Mouse (Mus musculus) adrenal gland, postnatal 14 days (tissue): ENCODE measurements around the gene Fblim1. TPM values are rescaled to one million over a fixed set of nuclear protein-coding genes. Genes with fewer than 3 reads are reported as not detected.

Source experiments
- DNase-seq: peaks from one replicate; pipeline ENCODE4 v3.0.0; 2021; ENCODE audit warnings: mixed read lengths
- total RNA-seq: library from RNA; stranded (reverse); gene quantifications from 2 replicates; pipeline ENCODE4 v1.2.3, GENCODE M21; 2021

The Fblim1 gene
- total RNA-seq, 1 experiment from 2014 or later: 13.2 TPM

GRCm38 (mm10) chr4:141539213-141539767, 66.6 kb downstream of the Fblim1 start:
- no peak for DNase-seq

- DNase-seq: peak; percentile 97
These were observed 67.3 kb downstream of the Fblim1 start, which contains the start of gene Spen for GRCm38 (mm10) chr4:141538408-141539212. Gene Spen, minus strand, starts transcription at chr4:141538597.

DNA sequence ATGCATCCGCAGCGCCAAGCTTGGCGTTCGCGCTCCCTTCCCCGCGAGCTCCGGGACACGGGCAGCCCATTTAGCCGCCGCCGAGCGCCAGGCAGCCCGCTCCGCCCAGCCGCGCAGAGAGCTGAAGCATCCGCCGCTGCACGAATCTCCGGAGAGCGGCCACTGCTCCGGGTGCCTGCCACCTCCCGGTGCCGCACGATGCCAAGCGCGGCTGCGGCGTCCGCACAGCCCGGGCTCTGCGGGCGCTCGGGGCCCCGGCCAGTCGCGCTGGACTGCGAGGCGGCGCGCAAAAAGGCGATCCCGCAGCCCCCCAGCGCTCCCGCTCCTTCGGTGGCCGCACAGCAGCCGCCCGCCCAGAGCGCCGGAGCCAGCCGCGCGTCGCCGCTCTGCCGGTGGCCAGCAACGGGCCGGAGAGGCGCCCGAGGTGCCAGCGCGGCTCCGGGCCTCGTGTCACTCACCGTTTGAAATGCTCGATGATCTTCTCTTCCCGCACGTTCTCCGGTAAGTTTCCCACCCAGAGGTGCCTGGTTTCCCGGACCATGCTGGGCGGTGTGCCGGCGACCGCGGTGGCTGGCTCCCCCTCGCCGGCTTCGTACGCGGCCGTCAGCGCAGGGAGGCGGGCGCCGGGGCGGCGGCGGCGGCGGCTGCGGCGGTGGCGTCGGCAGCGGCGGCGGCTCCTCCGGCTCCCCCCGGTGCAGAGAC, 68.0 kb downstream of the Fblim1 start:
- peak; percentile 70 for DNase-seq

DNA sequence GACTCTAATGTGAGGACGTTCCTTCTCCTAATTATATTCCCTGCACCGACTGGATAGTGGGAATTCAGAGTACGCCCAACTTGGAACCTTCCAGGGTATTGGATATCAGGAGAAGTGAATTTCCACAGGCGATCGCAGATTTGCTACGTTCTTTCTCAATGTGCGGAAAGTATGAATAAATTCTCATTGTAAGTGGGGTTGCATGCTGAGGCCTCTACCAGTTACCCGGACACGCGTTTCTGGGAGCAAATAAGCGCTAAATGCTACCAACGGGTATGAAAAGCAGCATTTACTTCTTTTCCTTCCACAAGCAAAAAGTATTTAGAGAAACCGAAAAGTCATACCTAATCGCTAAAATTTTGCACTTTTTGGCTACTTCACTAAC, 68.7 kb downstream of the Fblim1 start:
- DNase-seq: no peak

DNA sequence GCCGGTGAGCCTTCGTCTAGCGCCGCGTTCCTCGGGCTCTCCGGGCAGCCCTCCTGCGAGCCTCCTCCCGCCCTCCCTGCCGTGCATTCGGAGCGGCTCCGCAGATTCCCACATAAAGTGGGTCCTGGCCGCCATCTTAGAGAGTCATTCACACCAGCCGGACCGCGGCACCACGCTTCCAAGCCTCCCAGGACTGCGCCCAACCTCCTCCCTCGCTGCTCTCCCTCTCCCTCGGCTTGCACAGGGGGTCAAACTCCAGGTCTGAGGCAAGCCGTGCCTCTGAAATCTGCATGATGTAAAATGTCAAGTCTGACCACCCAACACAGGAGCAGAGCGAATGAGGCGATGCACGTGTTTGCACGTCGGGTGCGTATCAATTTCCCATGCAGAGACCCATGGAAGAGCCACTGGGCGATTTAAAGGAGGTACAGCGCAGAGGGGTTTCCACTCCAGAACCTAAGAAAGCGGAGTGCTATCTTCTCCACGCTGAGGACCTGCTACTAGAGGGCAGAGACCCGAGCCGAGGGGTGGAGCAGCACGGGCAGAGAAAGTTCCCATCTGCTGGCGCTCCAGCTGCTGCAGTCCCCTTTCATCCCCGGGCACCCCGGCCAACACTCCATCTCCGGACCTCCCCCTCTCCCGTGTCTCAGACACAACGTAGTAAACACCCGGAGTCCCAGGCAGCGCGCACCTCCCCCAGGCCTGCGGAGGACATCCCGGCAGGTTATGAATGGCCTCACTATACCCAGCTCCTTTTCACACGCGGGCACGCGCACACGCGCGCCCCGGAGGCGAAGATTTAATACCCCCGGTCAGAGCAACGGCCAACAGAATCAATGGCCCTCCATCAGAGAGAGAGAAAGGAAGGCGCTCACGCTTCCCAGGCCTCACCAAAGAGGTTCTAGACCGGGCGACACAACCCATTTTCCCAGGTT, 69.3 kb downstream of the Fblim1 start:
- DNase-seq: peak; percentile 86

DNA sequence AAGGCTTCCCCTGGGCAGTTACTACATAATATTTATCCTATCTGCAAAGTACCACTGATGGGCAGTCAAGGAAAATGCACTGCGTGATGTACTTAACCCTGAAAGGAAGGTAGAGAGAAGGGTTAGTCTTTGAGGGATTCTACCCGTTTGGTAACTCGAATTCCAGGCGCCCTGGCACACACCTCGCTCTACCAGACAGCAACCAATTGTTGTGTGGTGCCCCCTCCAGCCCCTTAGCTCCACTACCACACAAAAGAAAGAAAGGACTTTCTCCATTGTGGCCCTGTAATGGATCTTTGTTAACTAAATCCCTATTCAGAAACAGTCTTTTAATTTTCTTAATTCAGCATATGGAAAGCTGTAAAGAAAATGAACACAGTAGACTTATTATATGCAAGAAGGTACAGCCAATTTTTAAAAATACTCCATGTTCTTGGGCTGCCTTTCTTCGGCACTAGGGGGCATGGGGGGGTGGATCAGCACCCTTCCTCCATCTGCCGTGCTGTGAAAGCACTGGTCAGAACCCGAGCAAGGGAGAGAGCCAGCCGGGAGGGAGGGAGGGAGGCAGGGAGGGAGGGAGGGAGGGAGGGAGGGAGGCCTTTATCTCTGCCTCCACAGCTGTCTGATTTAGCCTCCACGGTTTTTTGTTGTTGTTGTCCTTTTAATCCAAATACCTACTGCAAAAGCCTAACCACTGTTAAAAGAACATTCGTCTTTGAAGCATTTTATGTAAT, 70.8 kb downstream of the Fblim1 start:
- peak; percentile 75 for DNase-seq

DNA sequence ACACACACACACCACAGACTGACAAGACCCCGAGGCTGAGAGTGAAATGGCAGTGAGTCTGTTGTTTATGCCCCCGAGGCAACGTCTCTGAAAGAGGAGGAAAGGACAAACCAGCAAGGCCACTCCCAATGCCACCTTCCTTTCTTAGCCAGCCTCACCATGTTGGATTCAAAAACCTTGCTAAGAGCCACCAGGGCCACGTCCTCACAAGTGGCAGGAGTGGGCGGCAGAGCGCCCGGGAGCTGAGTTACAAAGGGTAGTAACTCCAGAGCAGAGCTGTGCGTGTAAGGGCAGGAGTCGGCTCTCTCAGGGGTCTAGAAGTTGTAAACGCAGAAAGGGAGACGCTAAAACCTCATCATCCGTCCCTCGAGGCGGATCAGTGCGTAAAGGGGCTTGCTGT, 74.9 kb downstream of the Fblim1 start:
- peak; percentile 52 for DNase-seq

- peak; percentile 40 for DNase-seq
These were observed 77.0 kb downstream of the Fblim1 start for GRCm38 (mm10) chr4:141528938-141529337.

- DNase-seq: no peak
These were observed 78.8 kb downstream of the Fblim1 start for GRCm38 (mm10) chr4:141526936-141527650.

Other genes with a start within 250 kb of the Fblim1 start
- 11.0 and 16.9 TPM in 2 replicates for gene Fam131c, start 237.9 kb downstream of the Fblim1 start, total RNA-seq
- gene Clcnka, start 207.4 kb downstream of the Fblim1 start, total RNA-seq: not detected in 2 replicates
- not detected in 2 replicates for gene Clcnkb, start 190.1 kb downstream of the Fblim1 start, total RNA-seq
- gene Hspb7, start 185.3 kb downstream of the Fblim1 start, total RNA-seq: 0.19 and 1.5 TPM in 2 replicates
- gene Srarp, start 170.0 kb downstream of the Fblim1 start, total RNA-seq: not detected in 2 replicates
- 17.0 and 19.4 TPM in 2 replicates for gene Zbtb17, start 161.4 kb downstream of the Fblim1 start, total RNA-seq
- 50.2 and 60.0 TPM in 2 replicates for gene Spen, start 67.5 kb downstream of the Fblim1 start, total RNA-seq
- 9.7 and 9.9 TPM in 2 replicates for gene Tmem82, start 12.5 kb upstream of the Fblim1 start, total RNA-seq
- 31.9 and 32.5 TPM in 2 replicates for gene Slc25a34, start 17.7 kb upstream of the Fblim1 start, total RNA-seq
- 37.3 and 48.5 TPM in 2 replicates for gene Plekhm2, start 58.8 kb upstream of the Fblim1 start, total RNA-seq
- gene Rsc1a1, start 79.5 kb upstream of the Fblim1 start, total RNA-seq: 1.5 and 3.3 TPM in 2 replicates
- 56.0 and 65.2 TPM in 2 replicates for gene Ddi2, start 117.3 kb upstream of the Fblim1 start, total RNA-seq
- 13.4 and 32.2 TPM in 2 replicates for gene Agmat, start 140.6 kb upstream of the Fblim1 start, total RNA-seq
- gene Dnajc16, start 184.8 kb upstream of the Fblim1 start, total RNA-seq: 16.6 and 20.7 TPM in 2 replicates
- gene Casp9, start 187.5 kb upstream of the Fblim1 start, total RNA-seq: 15.3 and 17.1 TPM in 2 replicates
- gene Cela2a, start 220.1 kb upstream of the Fblim1 start, total RNA-seq: 0.56 TPM in 1 of 2 replicates, not detected in the other
- not detected in 2 replicates for gene Ctrc, start 240.3 kb upstream of the Fblim1 start, total RNA-seq